Mouse (Mus musculus): ENCODE data around the gene Capn10.

The Capn10 gene

GRCm38 (mm10) chr1:92934182-92934827 lies at the start of gene Capn10:
Capn10 (plus strand) TSS chr1:92934376.
- under 1% methylated on average over 45 of the region's 45 CpGs for WGBS

- WGBS, result 84% methylated on average over 7 of the region's 7 CpGs
Measured at GRCm38 (mm10) chr1:92888901-92889655, 45.1 kb upstream of the Capn10 start.

GRCm38 (mm10) chr1:92892791-92893190 lies 41.4 kb upstream of the Capn10 start:
- 54% methylated on average over 3 of the region's 3 CpGs for WGBS

GRCm38 (mm10) chr1:92893896-92894295 lies 40.3 kb upstream of the Capn10 start:
- 75% methylated on average over 3 of the region's 3 CpGs for WGBS

GRCm38 (mm10) chr1:92895089-92895488 lies 39.1 kb upstream of the Capn10 start:
- WGBS, result 17% methylated on average over 3 of the region's 3 CpGs

- 5% methylated on average over 15 of the region's 15 CpGs for WGBS
Measured at GRCm38 (mm10) chr1:92902786-92903185, 31.4 kb upstream of the Capn10 start, which contains the start of gene Ankmy1. Ankmy1 (minus strand) TSS chr1:92902906.

GRCm38 (mm10) chr1:92903627-92904026 lies 30.5 kb upstream of the Capn10 start:
- WGBS, result 31% methylated on average over 4 of the region's 4 CpGs

GRCm38 (mm10) chr1:92905703-92906310 lies 28.4 kb upstream of the Capn10 start:
- WGBS, result 96% methylated on average over 2 of the region's 2 CpGs

GRCm38 (mm10) chr1:92906779-92907631 lies 27.2 kb upstream of the Capn10 start, which contains the start of gene Dusp28:
Dusp28 (plus strand) TSS chr1:92906981.
- WGBS, result under 1% methylated on average over 81 of the region's 81 CpGs

GRCm38 (mm10) chr1:92907632-92908360 lies 26.4 kb upstream of the Capn10 start:
- WGBS, result 31% methylated on average over 20 of the region's 20 CpGs

- 99% methylated on average over 3 of the region's 3 CpGs for WGBS
Measured at GRCm38 (mm10) chr1:92908664-92909063, 25.5 kb upstream of the Capn10 start.

- 62% methylated on average over 4 of the region's 4 CpGs for WGBS
Measured at GRCm38 (mm10) chr1:92909068-92909467, 25.1 kb upstream of the Capn10 start.

GRCm38 (mm10) chr1:92910239-92910885 lies 23.8 kb upstream of the Capn10 start, which contains the start of gene Rnpepl1:
Rnpepl1 (plus strand) TSS chr1:92910783.
- under 1% methylated on average over 43 of the region's 57 CpGs for WGBS

- under 1% methylated on average over 70 of the region's 85 CpGs for WGBS
Measured at GRCm38 (mm10) chr1:92910925-92911720, 23.1 kb upstream of the Capn10 start.

- 26% methylated on average over 8 of the region's 8 CpGs for WGBS
Measured at GRCm38 (mm10) chr1:92911721-92912138, 22.4 kb upstream of the Capn10 start.

- WGBS, result 53% methylated on average over 1 of the region's 1 CpGs
Measured at GRCm38 (mm10) chr1:92912286-92912685, 21.9 kb upstream of the Capn10 start.

- WGBS, result 84% methylated on average over 4 of the region's 4 CpGs
Measured at GRCm38 (mm10) chr1:92914239-92914638, 19.9 kb upstream of the Capn10 start.

- 96% methylated on average over 11 of the region's 11 CpGs for WGBS
Measured at GRCm38 (mm10) chr1:92914993-92915392, 19.2 kb upstream of the Capn10 start.

GRCm38 (mm10) chr1:92916725-92917124 lies 17.5 kb upstream of the Capn10 start:
- 93% methylated on average over 9 of the region's 9 CpGs for WGBS

Data from cerebral cortex, adult 2 months (tissue).